Mouse (Mus musculus): Measurements from ENCODE around the gene Mrpl16. TPM values are rescaled to one million over a fixed set of nuclear protein-coding genes. Genes with fewer than 3 reads are reported as not detected.

Gene Mrpl16
- polyA plus RNA-seq (2016; fragmentation: Nextera tagmentation; extraction: Ambion mirVana), result 56.0 and 57.6 TPM in 2 replicates

GRCm38 (mm10) chr19:11770205-11770892 lies at the start of gene Mrpl16:
TSS of gene Mrpl16 (plus strand) at chr19:11770391.
- Histone ChIP-seq H3K36me3 (peaks cover 28% of the 10 kb centered on the region), H3K4me1 (peaks cover 13% of the 10 kb centered on the region), H3K27me3 (ENCODE audit: low read depth, poor library complexity, severe bottlenecking) (no peaks in the 10 kb centered on the region), H3K4me3 (peak within 1 kb of the TSS; percentile 77), H3K27ac (replicated peaks) (peak within 1 kb of the TSS; percentile 86), H3K9me3 (replicated peaks) (no peaks in the 10 kb centered on the region)
- under 1% methylated on average over 30 of the region's 30 CpGs for WGBS
- DNase-seq (ENCODE audit: low spot score), result peak; percentile 87

- Histone ChIP-seq H3K9me3 (replicated peaks) (no peaks in the 10 kb centered on the region), H3K4me1 (no peaks in the 10 kb centered on the region), H3K36me3 (no peaks in the 10 kb centered on the region), H3K27me3 (ENCODE audit: low read depth, poor library complexity, severe bottlenecking) (no peaks in the 10 kb centered on the region), H3K4me3 (no peak overlapping the region), H3K27ac (replicated peaks) (no peak overlapping the region)
- WGBS, result 93% methylated on average over 2 of the region's 2 CpGs
- DNase-seq (ENCODE audit: low spot score), result no peak
These were observed 46.3 kb upstream of the Mrpl16 start for GRCm38 (mm10) chr19:11723870-11724269.

- WGBS, result 79% methylated on average over 6 of the region's 6 CpGs
- H3K9me3 ChIP-seq (replicated peaks), result no peaks in the 10 kb centered on the region
- no peaks in the 10 kb centered on the region for H3K27me3 ChIP-seq (ENCODE audit: low read depth, poor library complexity, severe bottlenecking)
- no peaks in the 10 kb centered on the region for H3K36me3 ChIP-seq
- DNase-seq (ENCODE audit: low spot score), result no peak
- H3K4me3 ChIP-seq, result no peak overlapping the region
- H3K27ac ChIP-seq (replicated peaks), result no peak overlapping the region
- no peaks in the 10 kb centered on the region for H3K4me1 ChIP-seq
These were observed 45.9 kb upstream of the Mrpl16 start for GRCm38 (mm10) chr19:11724275-11724674.

GRCm38 (mm10) chr19:11725915-11726314 lies 44.3 kb upstream of the Mrpl16 start:
- DNase-seq (ENCODE audit: low spot score), result no peak
- Histone ChIP-seq H3K4me3 (no peak overlapping the region), H3K27me3 (ENCODE audit: low read depth, poor library complexity, severe bottlenecking) (no peaks in the 10 kb centered on the region), H3K4me1 (no peaks in the 10 kb centered on the region), H3K27ac (replicated peaks) (no peak overlapping the region), H3K9me3 (replicated peaks) (no peaks in the 10 kb centered on the region), H3K36me3 (no peaks in the 10 kb centered on the region)
- WGBS, result 85% methylated on average over 2 of the region's 2 CpGs

- H3K36me3 ChIP-seq, result no peaks in the 10 kb centered on the region
- H3K4me3 ChIP-seq, result no peak overlapping the region
- H3K9me3 ChIP-seq (replicated peaks), result no peaks in the 10 kb centered on the region
- H3K27me3 ChIP-seq (ENCODE audit: low read depth, poor library complexity, severe bottlenecking), result no peaks in the 10 kb centered on the region
- H3K4me1 ChIP-seq, result no peaks in the 10 kb centered on the region
- WGBS, result 91% methylated on average over 5 of the region's 5 CpGs
- DNase-seq (ENCODE audit: low spot score), result no peak
- H3K27ac ChIP-seq (replicated peaks), result no peak overlapping the region
These were observed 42.9 kb upstream of the Mrpl16 start for GRCm38 (mm10) chr19:11727304-11727703.

GRCm38 (mm10) chr19:11730278-11730677 lies 39.9 kb upstream of the Mrpl16 start:
- no peak for DNase-seq (ENCODE audit: low spot score)
- H3K36me3 ChIP-seq, result no peaks in the 10 kb centered on the region

GRCm38 (mm10) chr19:11736455-11736854 lies 33.7 kb upstream of the Mrpl16 start:
- Histone ChIP-seq H3K27me3 (ENCODE audit: low read depth, poor library complexity, severe bottlenecking) (no peaks in the 10 kb centered on the region), H3K36me3 (no peaks in the 10 kb centered on the region), H3K27ac (replicated peaks) (no peak overlapping the region), H3K4me1 (no peaks in the 10 kb centered on the region), H3K4me3 (no peak overlapping the region), H3K9me3 (replicated peaks) (no peaks in the 10 kb centered on the region)
- DNase-seq (ENCODE audit: low spot score), result no peak
- WGBS, result 60% methylated on average over 1 of the region's 1 CpGs

More at GRCm38 (mm10) chr19:11730278-11730677, 39.9 kb upstream of the Mrpl16 start:
- Histone ChIP-seq H3K27ac (replicated peaks) (no peak overlapping the region), H3K4me3 (no peak overlapping the region), H3K4me1 (no peaks in the 10 kb centered on the region), H3K9me3 (replicated peaks) (no peaks in the 10 kb centered on the region), H3K27me3 (ENCODE audit: low read depth, poor library complexity, severe bottlenecking) (no peaks in the 10 kb centered on the region)
- WGBS, result 76% methylated on average over 1 of the region's 1 CpGs

GRCm38 (mm10) chr19:11745680-11746079 lies 24.5 kb upstream of the Mrpl16 start:
- DNase-seq (ENCODE audit: low spot score), result no peak
- H3K27me3 ChIP-seq (ENCODE audit: low read depth, poor library complexity, severe bottlenecking), result no peaks in the 10 kb centered on the region

GRCm38 (mm10) chr19:11747298-11747697 lies 22.9 kb upstream of the Mrpl16 start, which contains the start of gene Gif:
TSS of gene Gif (plus strand) at chr19:11747554.
- Histone ChIP-seq H3K4me3 (no peak within 1 kb of the TSS), H3K9me3 (replicated peaks) (no peaks in the 10 kb centered on the region), H3K36me3 (no peaks in the 10 kb centered on the region), H3K27me3 (ENCODE audit: low read depth, poor library complexity, severe bottlenecking) (no peaks in the 10 kb centered on the region), H3K27ac (replicated peaks) (no peak within 1 kb of the TSS), H3K4me1 (no peaks in the 10 kb centered on the region)
- DNase-seq (ENCODE audit: low spot score), result no peak
- 84% methylated on average over 2 of the region's 2 CpGs for WGBS

More at GRCm38 (mm10) chr19:11745680-11746079, 24.5 kb upstream of the Mrpl16 start:
- no peaks in the 10 kb centered on the region for H3K36me3 ChIP-seq
- H3K9me3 ChIP-seq (replicated peaks), result no peaks in the 10 kb centered on the region
- H3K4me3 ChIP-seq, result no peak overlapping the region
- no peak overlapping the region for H3K27ac ChIP-seq (replicated peaks)
- no peaks in the 10 kb centered on the region for H3K4me1 ChIP-seq

- no peak overlapping the region for H3K4me3 ChIP-seq
- DNase-seq (ENCODE audit: low spot score), result no peak
- H3K9me3 ChIP-seq (replicated peaks), result no peaks in the 10 kb centered on the region
- H3K27me3 ChIP-seq (ENCODE audit: low read depth, poor library complexity, severe bottlenecking), result no peaks in the 10 kb centered on the region
- no peaks in the 10 kb centered on the region for H3K36me3 ChIP-seq
- 0 out of 2 replicates have a peak, but pooled peaks cover 3% of the 10 kb centered on the region for H3K4me1 ChIP-seq
- H3K27ac ChIP-seq (replicated peaks), result no peak overlapping the region
- 84% methylated on average over 3 of the region's 3 CpGs for WGBS
These were observed 5.1 kb upstream of the Mrpl16 start for GRCm38 (mm10) chr19:11765059-11765458.

GRCm38 (mm10) chr19:11766413-11766812 lies 3.8 kb upstream of the Mrpl16 start:
- 75% methylated on average over 4 of the region's 4 CpGs for WGBS
- Histone ChIP-seq H3K4me1 (peaks cover 12% of the 10 kb centered on the region), H3K4me3 (no peak overlapping the region), H3K9me3 (replicated peaks) (no peaks in the 10 kb centered on the region), H3K36me3 (no peaks in the 10 kb centered on the region), H3K27me3 (ENCODE audit: low read depth, poor library complexity, severe bottlenecking) (no peaks in the 10 kb centered on the region), H3K27ac (replicated peaks) (no peak overlapping the region)
- no peak for DNase-seq (ENCODE audit: low spot score)

- no peaks in the 10 kb centered on the region for H3K9me3 ChIP-seq (replicated peaks)
- H3K27ac ChIP-seq (replicated peaks), result no peak overlapping the region
- peaks cover 7% of the 10 kb centered on the region for H3K36me3 ChIP-seq
- peaks cover 13% of the 10 kb centered on the region for H3K4me1 ChIP-seq
- no peak overlapping the region for H3K4me3 ChIP-seq
- H3K27me3 ChIP-seq (ENCODE audit: low read depth, poor library complexity, severe bottlenecking), result no peaks in the 10 kb centered on the region
- WGBS, result 13% methylated on average over 3 of the region's 3 CpGs
- peak; percentile 17 for DNase-seq (ENCODE audit: low spot score)
These were observed 2.0 kb upstream of the Mrpl16 start for GRCm38 (mm10) chr19:11768163-11768562.

GRCm38 (mm10) chr19:11769257-11769920 lies 802 bp upstream of the Mrpl16 start:
- H3K36me3 ChIP-seq, result peaks cover 19% of the 10 kb centered on the region
- H3K27ac ChIP-seq (replicated peaks), result no peak overlapping the region
- no peak for DNase-seq (ENCODE audit: low spot score)
- 89% methylated on average over 5 of the region's 5 CpGs for WGBS
- no peaks in the 10 kb centered on the region for H3K27me3 ChIP-seq (ENCODE audit: low read depth, poor library complexity, severe bottlenecking)
- no peak overlapping the region for H3K4me3 ChIP-seq
- H3K4me1 ChIP-seq, result peaks cover 13% of the 10 kb centered on the region
- H3K9me3 ChIP-seq (replicated peaks), result no peaks in the 10 kb centered on the region

All from midbrain, embryonic 10.5 days (tissue).